Mouse (Mus musculus) liver, embryonic 12.5 days (tissue): ENCODE measurements around the gene Cul1. TPM values are rescaled to one million over a fixed set of nuclear protein-coding genes. Genes with fewer than 3 reads are reported as not detected.

Source experiments
- ATAC-seq: fragments of 200-750 bp; cut with Nextera tagmentation; 2 replicates; pipeline ENCODE4 v1.8.0; 2017; ENCODE audit warnings: moderate number of reproducible peaks, mild to moderate bottlenecking, moderate library complexity
- H3K27ac ChIP-seq: fragments of 300-500 bp; sonication (generic); 2 replicates; pipeline ENCODE4 v1.5.1; 2016; ENCODE audit warnings: mild to moderate bottlenecking
- H3K27me3 ChIP-seq: fragments of 300-500 bp; sonication (generic); replicated peaks from 2 replicates; pipeline ENCODE4 v1.6.1; 2016; ENCODE audit warnings: mild to moderate bottlenecking, moderate library complexity
- H3K36me3 ChIP-seq: fragments of 300-500 bp; sonication (generic); 2 replicates; pipeline ENCODE4 v1.6.1; 2016; ENCODE audit warnings: mild to moderate bottlenecking, moderate library complexity
- H3K4me1 ChIP-seq: fragments of 300-500 bp; sonication (generic); 2 replicates; pipeline ENCODE4 v1.6.1; 2016
- H3K4me2 ChIP-seq: fragments of 300-500 bp; sonication (generic); 2 replicates; pipeline ENCODE4 v1.6.1; 2016; ENCODE audit warnings: mild to moderate bottlenecking, moderate library complexity
- H3K4me3 ChIP-seq: fragments of 300-500 bp; sonication (generic); 2 replicates; pipeline ENCODE4 v1.5.1; 2016; ENCODE audit warnings: mild to moderate bottlenecking, moderate library complexity
- H3K9ac ChIP-seq: fragments of 300-500 bp; sonication (generic); 2 replicates; pipeline ENCODE4 v1.6.1; 2016; ENCODE audit warnings: mild to moderate bottlenecking, moderate library complexity
- H3K9me3 ChIP-seq: fragments of 300-500 bp; sonication (generic); replicated peaks from 2 replicates; pipeline ENCODE4 v1.6.1; 2016; ENCODE audit warnings: mild to moderate bottlenecking, moderate library complexity
- whole genome bisulfite sequencing: fragments of 180-500 bp; shearing (Covaris S2); methylation state at CpG from one replicate; pipeline ENCODE4 v1.1.7; 2016; ENCODE audit not compliant: insufficient replicate concordance; 5-methylcytosine and 5-hydroxymethylcytosine counted together
- polyA plus RNA-seq: library from polyadenylated mRNA; unstranded; fragments of >200 nt; fragmentation: Nextera tagmentation; extraction: Ambion mirVana; gene quantifications from 2 replicates; pipeline ENCODE4 v1.2.1, GENCODE M21; 2016

The Cul1 gene
- polyA plus RNA-seq, 1 experiment from 2014 or later: 95.5 TPM

DNA sequence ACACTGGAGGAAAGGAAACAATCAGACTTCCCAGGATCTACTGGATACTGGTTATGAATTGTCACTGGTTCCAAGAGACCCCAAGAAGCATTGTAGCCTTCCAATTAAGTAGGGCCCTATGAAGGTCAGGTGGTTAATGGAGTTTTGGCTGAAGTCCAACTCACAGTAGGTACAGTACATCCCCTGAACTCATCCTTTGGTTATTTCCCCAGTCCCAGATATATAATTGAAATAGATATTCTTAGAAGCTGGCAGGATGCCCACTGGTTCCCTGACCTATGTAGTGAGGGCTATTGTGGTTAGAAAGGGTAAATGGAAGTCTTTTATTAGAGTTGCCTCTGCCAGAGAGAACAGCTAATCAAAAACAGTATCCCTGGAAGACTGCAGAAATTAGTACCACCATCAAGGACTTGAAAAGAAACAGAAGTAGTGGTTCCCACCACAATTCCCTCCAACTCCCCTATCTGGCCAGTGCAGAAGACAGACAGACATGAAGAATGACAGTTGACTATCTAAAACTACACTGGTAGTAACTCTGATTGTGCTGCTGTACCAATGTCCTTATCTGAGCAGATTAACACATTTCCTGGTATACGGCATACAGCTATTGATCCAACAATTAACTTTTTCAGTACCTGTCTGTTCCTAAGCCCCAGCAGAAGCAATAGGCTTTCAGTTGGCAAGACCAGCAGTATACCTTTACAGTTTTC is 112.3 kb downstream of the Cul1 start:
- H3K4me1 ChIP-seq: peaks cover 63% of the 10 kb centered on the region
- H3K9me3 ChIP-seq: no peaks in the 10 kb centered on the region
- peaks cover 89% of the 10 kb centered on the region for H3K36me3 ChIP-seq
- no peaks in the 10 kb centered on the region for H3K27me3 ChIP-seq
- H3K4me3 ChIP-seq: no peak overlapping the region
- peak overlapping the region; percentile 65; the same call in 1 of the 2 replicates for H3K27ac ChIP-seq
- no peak overlapping the region for H3K9ac ChIP-seq
- H3K4me2 ChIP-seq: peak overlapping the region; percentile 31
- 12% methylated on average over 1 of the region's 1 CpGs for WGBS
- ATAC-seq: peak; percentile 88

DNA sequence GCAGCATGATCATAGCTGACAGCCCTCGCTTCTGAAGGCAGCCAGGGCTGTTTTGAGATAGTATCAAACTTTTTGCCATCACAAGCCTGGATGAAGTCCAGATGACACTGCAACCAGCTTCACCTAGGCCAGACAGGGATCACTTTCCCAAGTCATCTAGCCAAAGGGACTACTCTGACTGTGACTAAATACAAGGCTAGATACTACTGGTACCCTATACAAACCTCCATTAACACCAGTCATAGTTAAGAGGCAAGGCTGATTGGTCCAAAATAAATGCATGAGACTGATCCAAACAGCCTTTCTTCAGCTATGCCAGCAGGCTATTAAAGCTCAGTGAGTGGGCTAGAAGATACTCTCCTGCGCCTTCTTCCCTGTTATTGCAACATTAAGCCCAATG is 119.7 kb downstream of the Cul1 start:
- H3K36me3 ChIP-seq: peaks cover 77% of the 10 kb centered on the region
- no peak overlapping the region for H3K4me2 ChIP-seq
- no peaks in the 10 kb centered on the region for H3K27me3 ChIP-seq
- H3K9ac ChIP-seq: no peak overlapping the region
- no peak for ATAC-seq
- no peak overlapping the region for H3K4me3 ChIP-seq
- peaks cover 10% of the 10 kb centered on the region for H3K4me1 ChIP-seq
- H3K9me3 ChIP-seq: no peaks in the 10 kb centered on the region
- H3K27ac ChIP-seq: no peak overlapping the region
- WGBS: 88% methylated on average over 2 of the region's 2 CpGs

Other genes starting within 250 kb of the Cul1 start
- 75.9 and 78.7 TPM in 2 replicates for gene Ezh2, start 141.9 kb downstream of the Cul1 start, polyA plus RNA-seq